Comparison of ENCODE assay signal across 9 mouse cellular contexts in genomic region chrX:168937941-168938340, GRCm38 (mm10).
DNase-seq lines count a peak whose midpoint lies in the region; ATAC-seq and TF ChIP-seq lines count a peak whose summit lies in the region.
"Had no signal": no experiment of that assay in that cellular context is flagged by ENCODE, and none has a peak within 500 bp of the region (broad histone marks: within the 10 kb centered on the region; RNA-seq: fewer than 3 reads in every experiment).

No protein-coding gene starts in this region.

- no peaks in the 10 kb centered on the region for H3K36me3 ChIP-seq in stomach, postnatal 0 days (ENCODE audit: control insufficient read depth, insufficient read depth, low read length)
- no peaks in the 10 kb centered on the region for H3K36me3 ChIP-seq in midbrain, embryonic 10.5 days
- H3K36me3 ChIP-seq: embryonic facial prominence, embryonic 15.5 days had no signal

- H3K27ac ChIP-seq in stomach, postnatal 0 days (replicated peaks) = no peak overlapping the region
- H3K27ac ChIP-seq in midbrain, embryonic 10.5 days (replicated peaks) = no peak overlapping the region
- H3K27ac ChIP-seq: embryonic facial prominence, embryonic 15.5 days had no signal

- H3K4me1 ChIP-seq in stomach, postnatal 0 days (replicated peaks; ENCODE audit: control insufficient read depth, insufficient read depth) = no peaks in the 10 kb centered on the region
- no peaks in the 10 kb centered on the region for H3K4me1 ChIP-seq in midbrain, embryonic 10.5 days
- H3K4me1 ChIP-seq: embryonic facial prominence, embryonic 15.5 days had no signal

- no peak overlapping the region for H3K4me2 ChIP-seq in stomach, postnatal 0 days (replicated peaks; ENCODE audit: low read depth)
- H3K4me2 ChIP-seq: embryonic facial prominence, embryonic 15.5 days had no signal

- ATAC-seq in stomach, postnatal 0 days (ENCODE audit: low FRiP score, low TSS enrichment) = no peak

- no peak for TF ChIP-seq EP300 in stomach, postnatal 0 days (optimal IDR thresholded peaks at IDR 0.05)

- H3K4me3 ChIP-seq in stomach, postnatal 0 days (ENCODE audit: low read depth, low read length) = no peak overlapping the region
- no peak overlapping the region for H3K4me3 ChIP-seq in midbrain, embryonic 10.5 days
- H3K4me3 ChIP-seq: embryonic facial prominence, embryonic 15.5 days had no signal

- WGBS in stomach, postnatal 0 days = 26% methylated on average over 4 of the region's 4 CpGs
- WGBS in midbrain, embryonic 10.5 days = 49% methylated on average over 4 of the region's 4 CpGs

- no peak overlapping the region for H3K9ac ChIP-seq in stomach, postnatal 0 days (ENCODE audit: low read length)
- H3K9ac ChIP-seq: embryonic facial prominence, embryonic 15.5 days had no signal

- H3K27me3 ChIP-seq in stomach, postnatal 0 days (ENCODE audit: control insufficient read depth, insufficient read depth, low read length) = no peaks in the 10 kb centered on the region
- peaks cover 92% of the 10 kb centered on the region for H3K27me3 ChIP-seq in midbrain, embryonic 10.5 days (ENCODE audit: low read depth, poor library complexity, severe bottlenecking)

- peak; percentile 66 for TF ChIP-seq CTCF in stomach, postnatal 0 days (IDR thresholded peaks at IDR 0.05; ENCODE audit: low read depth)

- DNase-seq in adrenal gland, postnatal 10 days = peak; percentile 32
- DNase-seq in adrenal gland, adult 2 months = no peak
- peak; percentile 16 for DNase-seq in layer of hippocampus, adult 11-12 months (ENCODE audit: low spot score)
- DNase-seq in layer of hippocampus, adult 8-10 months (ENCODE audit: low spot score in 2 of 2) = no peak
- DNase-seq in MEL-GATA-1-ER (ENCODE audit: extremely low read depth, low read depth) = peak; percentile 15
- DNase-seq in kidney, postnatal 14 days = peak; percentile 21
- DNase-seq in stomach, postnatal 0 days (ENCODE audit: low spot score) = peak; percentile 27
- DNase-seq in midbrain, embryonic 10.5 days (ENCODE audit: low spot score) = no peak

- H3K9me3 ChIP-seq in stomach, postnatal 0 days (ENCODE audit: control insufficient read depth, low read length) = no peaks in the 10 kb centered on the region
- no peaks in the 10 kb centered on the region for H3K9me3 ChIP-seq in midbrain, embryonic 10.5 days (replicated peaks)
- H3K9me3 ChIP-seq: embryonic facial prominence, embryonic 15.5 days had no signal

Comparison
In these comparisons a context has a peak if more than half of its experiments do, and no peak if none do; other contexts are left out.
1. DNase-seq: peak in adrenal gland, postnatal 10 days (single experiment), layer of hippocampus, adult 11-12 months (single experiment), MEL-GATA-1-ER (single experiment), kidney, postnatal 14 days (single experiment) and stomach, postnatal 0 days (single experiment); none in adrenal gland, adult 2 months (single experiment), layer of hippocampus, adult 8-10 months (0 of 2) and midbrain, embryonic 10.5 days (single experiment).